Mouse (Mus musculus) limb, embryonic 12.5 days (tissue): ENCODE data around the gene Grb10. TPM values are rescaled to one million over a fixed set of nuclear protein-coding genes. Genes with fewer than 3 reads are reported as not detected.

Experiments
- ATAC-seq: fragments of 200-750 bp; cut with Nextera tagmentation; 2 replicates; pipeline ENCODE4 v1.8.0; 2017; ENCODE audit warnings: low read depth, moderate TSS enrichment; ENCODE audit not compliant: insufficient number of reproducible peaks, insufficient read depth, low FRiP score, low TSS enrichment
- H3K27ac ChIP-seq: fragments of 300-500 bp; sonication (generic); 2 replicates; pipeline ENCODE4 v1.5.1; 2016; ENCODE audit warnings: mild to moderate bottlenecking, moderate library complexity
- H3K27me3 ChIP-seq: fragments of 300-500 bp; sonication (generic); 2 replicates; pipeline ENCODE4 v1.6.1; 2016; ENCODE audit warnings: mild to moderate bottlenecking, moderate library complexity
- H3K36me3 ChIP-seq: fragments of 300-500 bp; sonication (generic); 2 replicates; pipeline ENCODE4 v1.6.1; 2016; ENCODE audit warnings: mild to moderate bottlenecking, moderate library complexity
- H3K4me1 ChIP-seq: fragments of 300-500 bp; sonication (generic); replicated peaks from 2 replicates; pipeline ENCODE4 v1.6.1; 2016
- H3K4me2 ChIP-seq: fragments of 300-500 bp; sonication (generic); 2 replicates; pipeline ENCODE4 v1.6.1; 2016; ENCODE audit warnings: mild to moderate bottlenecking, moderate library complexity
- H3K4me3 ChIP-seq: fragments of 300-500 bp; sonication (generic); replicated peaks from 2 replicates; pipeline ENCODE4 v1.5.1; 2016; ENCODE audit warnings: mild to moderate bottlenecking
- H3K9ac ChIP-seq: fragments of 300-500 bp; sonication (generic); replicated peaks from 2 replicates; pipeline ENCODE4 v1.6.1; 2016; ENCODE audit warnings: mild to moderate bottlenecking, moderate library complexity
- H3K9me3 ChIP-seq: fragments of 300-500 bp; sonication (generic); 2 replicates; pipeline ENCODE4 v1.6.1; 2016; ENCODE audit warnings: mild to moderate bottlenecking, moderate library complexity
- WGBS: fragments of 180-500 bp; shearing (Covaris S2); methylation state at CpG from one replicate; pipeline ENCODE4 v1.1.7; 2016; 5-methylcytosine and 5-hydroxymethylcytosine counted together
- polyA plus RNA-seq: library from polyadenylated mRNA; unstranded; fragments of >200 nt; fragmentation: Nextera tagmentation; extraction: Ambion mirVana; gene quantifications from 2 replicates; pipeline ENCODE4 v1.2.1, GENCODE M21; 2016

The Grb10 gene
- polyA plus RNA-seq, 1 experiment from 2014 or later = 546 TPM

DNA sequence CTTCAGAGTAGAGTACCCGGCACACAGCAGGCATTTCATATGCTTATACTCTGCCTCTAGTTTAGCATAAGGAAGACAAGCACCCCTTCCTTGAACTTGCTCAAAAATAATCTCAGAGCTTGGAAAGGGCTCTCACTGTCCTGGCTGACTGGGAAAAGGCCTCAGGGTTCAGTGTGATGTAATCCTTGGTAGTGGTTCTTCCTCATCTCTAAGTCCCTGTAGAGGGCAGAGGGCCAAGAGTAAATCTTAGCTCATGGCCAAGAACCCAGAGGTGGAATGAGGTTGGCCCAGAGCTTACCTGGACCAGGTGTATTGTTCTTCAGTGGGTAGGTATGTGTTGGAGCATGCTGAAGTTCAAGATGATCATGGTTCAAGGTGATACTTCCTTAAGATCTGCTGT, 43.1 kb downstream of the Grb10 start:
- H3K9ac ChIP-seq = no peak overlapping the region
- H3K27ac ChIP-seq = no peak overlapping the region
- H3K36me3 ChIP-seq = peaks cover 3% of the 10 kb centered on the region; the same call in 1 of the 2 replicates
- H3K4me3 ChIP-seq = no peak overlapping the region
- WGBS = 91% methylated on average over 1 of the region's 1 CpGs
- H3K4me2 ChIP-seq = no peak overlapping the region
- H3K27me3 ChIP-seq = no peaks in the 10 kb centered on the region
- H3K9me3 ChIP-seq = no peaks in the 10 kb centered on the region
- H3K4me1 ChIP-seq = no peaks in the 10 kb centered on the region
- ATAC-seq = no peak

DNA sequence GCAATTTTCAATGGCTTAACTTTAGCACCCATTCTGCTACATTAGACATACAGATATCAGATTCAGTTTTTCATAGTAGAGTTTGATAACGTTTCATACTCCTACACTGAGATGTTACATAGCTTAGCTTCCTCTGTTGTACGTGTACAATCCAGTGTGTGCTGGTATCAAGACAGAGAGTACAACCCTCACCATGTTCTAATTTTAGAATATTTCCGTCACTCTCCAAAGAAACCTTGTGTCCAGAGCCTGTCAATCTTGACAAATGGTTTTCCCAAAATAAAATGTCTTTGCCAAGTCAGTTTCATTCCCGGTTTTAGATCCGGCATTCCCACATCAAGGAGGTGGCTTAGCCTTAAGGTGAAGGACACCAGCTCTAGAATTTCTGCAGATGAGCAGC, 44.7 kb downstream of the Grb10 start:
- no peaks in the 10 kb centered on the region for H3K4me1 ChIP-seq
- peaks cover 7% of the 10 kb centered on the region; the same call in 1 of the 2 replicates for H3K36me3 ChIP-seq
- 84% methylated on average over 5 of the region's 5 CpGs for WGBS
- no peaks in the 10 kb centered on the region for H3K27me3 ChIP-seq
- no peaks in the 10 kb centered on the region for H3K9me3 ChIP-seq
- no peak overlapping the region for H3K9ac ChIP-seq
- no peak overlapping the region for H3K4me3 ChIP-seq
- no peak overlapping the region for H3K4me2 ChIP-seq
- no peak for ATAC-seq
- no peak overlapping the region for H3K27ac ChIP-seq

DNA sequence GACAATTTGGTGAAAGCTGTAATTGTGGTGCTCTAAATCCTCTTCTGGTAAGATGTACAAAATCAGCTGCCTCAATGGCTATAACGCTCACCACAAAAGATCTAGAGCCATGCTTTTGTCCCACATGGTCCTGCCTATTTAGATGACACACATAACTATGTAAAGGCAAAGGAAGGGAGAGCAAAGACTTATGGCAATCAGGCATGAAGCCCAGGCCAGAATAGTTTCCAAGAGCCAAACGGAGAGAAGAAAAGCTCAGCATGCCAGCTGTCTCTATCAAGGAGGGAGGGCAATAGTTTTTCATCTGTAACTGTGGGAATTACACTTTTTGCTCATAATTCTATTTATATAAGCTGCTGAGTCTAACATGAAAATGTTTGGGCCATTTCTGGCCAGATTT, 45.3 kb downstream of the Grb10 start:
- Histone ChIP-seq H3K9me3 (no peaks in the 10 kb centered on the region), H3K4me2 (no peak overlapping the region), H3K27ac (no peak overlapping the region), H3K4me3 (no peak overlapping the region), H3K9ac (no peak overlapping the region), H3K27me3 (no peaks in the 10 kb centered on the region), H3K36me3 (peaks cover 10% of the 10 kb centered on the region; the same call in 1 of the 2 replicates), H3K4me1 (no peaks in the 10 kb centered on the region)
- WGBS = 82% methylated on average over 2 of the region's 2 CpGs
- ATAC-seq = no peak

DNA sequence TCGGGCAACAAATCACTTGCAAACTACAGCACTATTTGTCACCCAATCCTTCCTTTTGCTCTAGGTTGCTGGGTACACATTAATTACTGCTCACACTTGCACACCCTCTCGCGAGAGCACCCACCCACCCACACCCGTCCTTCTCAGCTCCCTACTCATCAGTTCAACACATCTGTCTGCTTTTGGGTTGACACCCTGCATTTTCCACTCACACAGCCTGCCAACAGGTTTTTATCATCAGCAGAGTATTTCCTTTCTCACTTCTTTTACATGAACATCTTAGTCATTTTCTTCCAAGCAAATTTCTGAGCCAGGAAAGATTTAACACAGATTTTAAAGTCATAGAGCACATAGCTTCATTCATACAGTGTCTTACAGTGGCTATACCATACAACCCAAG, 48.6 kb downstream of the Grb10 start:
- ATAC-seq = no peak
- no peaks in the 10 kb centered on the region for H3K27me3 ChIP-seq
- H3K4me2 ChIP-seq = no peak overlapping the region
- 82% methylated on average over 4 of the region's 4 CpGs for WGBS
- H3K36me3 ChIP-seq = 0 out of 2 replicates have a peak, but pooled peaks cover 7% of the 10 kb centered on the region
- H3K9ac ChIP-seq = no peak overlapping the region
- no peak overlapping the region for H3K4me3 ChIP-seq
- no peak overlapping the region for H3K27ac ChIP-seq
- no peaks in the 10 kb centered on the region for H3K9me3 ChIP-seq
- H3K4me1 ChIP-seq = no peaks in the 10 kb centered on the region

DNA sequence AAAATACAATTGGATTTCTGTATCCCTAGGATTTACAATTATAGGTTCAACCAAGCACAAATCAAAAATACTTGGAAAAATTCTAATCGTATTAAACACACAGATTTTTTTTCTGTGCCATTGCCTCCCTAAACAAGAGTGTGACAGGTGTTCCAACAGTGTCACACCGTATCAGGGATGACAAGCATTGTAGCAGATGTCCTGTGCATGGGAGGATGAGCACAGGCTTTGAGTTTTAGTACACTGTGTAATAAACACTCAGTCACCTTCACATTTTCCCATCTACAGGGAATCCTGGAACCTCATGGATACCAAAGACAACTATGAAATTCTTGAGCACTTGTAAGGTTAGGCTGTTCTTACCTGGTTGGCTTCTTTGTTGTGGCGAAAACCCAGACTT, 51.2 kb downstream of the Grb10 start:
- 82% methylated on average over 3 of the region's 3 CpGs for WGBS
- H3K27ac ChIP-seq = no peak overlapping the region
- peaks cover 21% of the 10 kb centered on the region; the same call in 1 of the 2 replicates for H3K36me3 ChIP-seq
- H3K4me1 ChIP-seq = no peaks in the 10 kb centered on the region
- ATAC-seq = no peak
- H3K4me3 ChIP-seq = no peak overlapping the region
- H3K9ac ChIP-seq = no peak overlapping the region
- no peaks in the 10 kb centered on the region for H3K9me3 ChIP-seq
- no peaks in the 10 kb centered on the region for H3K27me3 ChIP-seq
- no peak overlapping the region for H3K4me2 ChIP-seq

DNA sequence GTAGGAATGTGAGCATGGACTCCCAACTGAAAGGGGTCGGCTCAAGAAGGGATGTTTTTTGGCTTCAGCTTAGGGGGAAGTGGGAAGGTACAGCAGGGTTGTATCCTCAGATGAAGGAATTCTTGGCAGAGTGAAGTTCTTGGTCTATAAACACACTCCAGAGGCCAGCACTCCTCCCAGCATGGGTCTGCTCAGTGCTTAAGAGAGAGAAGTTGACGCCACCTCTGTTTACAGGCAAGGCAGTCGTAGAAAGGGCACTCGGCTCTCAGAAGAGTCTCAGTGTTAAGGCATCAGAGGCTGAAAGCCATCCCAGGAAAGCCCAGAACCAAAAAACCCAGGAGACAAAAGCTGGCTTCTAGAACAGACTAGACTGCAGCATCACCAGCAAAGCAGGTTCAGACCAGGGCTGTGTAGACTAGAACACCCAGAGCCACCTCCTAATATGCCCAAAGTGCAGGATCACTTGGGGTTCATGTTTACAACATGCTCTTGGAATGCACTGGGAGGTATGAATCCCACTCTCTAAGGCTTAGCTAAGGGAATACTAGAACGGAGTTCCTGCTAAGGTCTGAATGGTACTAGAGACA, 59.8 kb downstream of the Grb10 start:
- Histone ChIP-seq H3K27ac (no peak overlapping the region), H3K9me3 (no peaks in the 10 kb centered on the region), H3K4me3 (no peak overlapping the region), H3K4me2 (no peak overlapping the region), H3K27me3 (no peaks in the 10 kb centered on the region), H3K36me3 (peaks cover 36% of the 10 kb centered on the region), H3K4me1 (no peaks in the 10 kb centered on the region), H3K9ac (no peak overlapping the region)
- ATAC-seq = no peak
- 64% methylated on average over 5 of the region's 5 CpGs for WGBS

DNA sequence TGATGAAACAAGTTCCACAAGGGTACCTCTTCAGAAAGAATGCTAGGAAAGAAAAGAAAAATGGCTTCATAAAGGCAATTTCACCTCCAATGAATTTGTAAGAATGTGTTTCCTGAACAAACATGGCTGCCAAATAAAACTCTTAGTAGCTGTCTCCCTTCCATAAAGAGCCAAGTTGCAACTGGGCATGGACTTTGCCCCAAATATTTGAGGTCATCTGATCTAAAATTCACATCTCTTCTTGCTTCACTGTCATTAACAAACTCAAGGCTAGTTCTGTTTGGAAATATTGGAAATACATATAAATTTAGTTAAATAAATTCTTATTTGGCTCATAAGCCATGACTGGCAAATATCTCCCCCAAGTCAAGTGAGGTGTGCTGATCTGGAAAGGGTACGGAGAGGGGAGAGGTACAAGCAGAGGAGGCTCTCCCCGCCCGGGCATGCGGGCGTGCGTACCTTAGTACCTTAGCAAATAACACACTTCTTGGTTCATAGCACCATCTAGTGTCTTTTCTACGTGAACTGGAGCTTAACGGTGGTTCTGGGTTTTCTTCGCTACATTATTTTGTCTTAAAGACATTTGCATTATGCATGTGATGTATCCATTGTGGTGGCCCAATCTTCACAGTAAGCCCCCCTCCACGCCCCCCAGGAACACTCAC, 63.8 kb downstream of the Grb10 start:
- Histone ChIP-seq H3K9ac (no peak overlapping the region), H3K9me3 (0 out of 2 replicates have a peak, but pooled peaks cover 6% of the 10 kb centered on the region), H3K4me3 (no peak overlapping the region), H3K36me3 (peaks cover 53% of the 10 kb centered on the region), H3K27me3 (no peaks in the 10 kb centered on the region), H3K4me1 (no peaks in the 10 kb centered on the region), H3K4me2 (no peak overlapping the region), H3K27ac (no peak overlapping the region)
- ATAC-seq = no peak
- WGBS = 49% methylated on average over 10 of the region's 10 CpGs

DNA sequence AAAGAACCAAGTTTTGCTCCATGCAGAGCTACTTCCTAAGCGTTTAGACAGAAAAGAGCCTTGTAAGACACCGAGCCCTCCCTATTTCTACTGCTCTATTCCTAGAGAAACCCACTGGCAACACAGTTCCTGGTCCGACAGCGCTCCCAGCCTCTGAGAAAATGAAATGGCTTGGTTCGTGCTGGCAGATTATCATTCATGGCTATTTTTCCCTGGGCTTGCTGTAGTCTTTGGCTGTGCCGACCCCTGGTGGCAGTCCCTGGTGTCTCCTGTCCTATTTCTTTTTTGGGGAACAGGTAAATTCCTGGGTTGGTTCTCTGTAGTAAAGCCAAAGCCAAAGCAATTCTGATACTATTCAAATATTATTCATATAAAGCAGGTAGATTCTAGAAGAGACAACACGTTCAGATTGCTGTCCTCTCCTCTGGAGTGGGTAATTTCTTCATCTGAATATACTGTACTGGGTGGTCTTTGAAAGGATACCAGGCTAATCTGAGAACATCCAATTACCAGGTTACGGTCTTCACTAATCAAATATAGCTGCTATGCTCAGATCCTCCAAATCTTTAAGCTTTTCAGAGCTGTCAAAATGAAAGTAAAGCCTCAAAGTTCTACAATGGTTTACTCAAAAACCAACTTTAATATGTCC, 65.0 kb downstream of the Grb10 start:
- H3K9ac ChIP-seq = no peak overlapping the region
- no peak overlapping the region for H3K4me2 ChIP-seq
- no peak overlapping the region for H3K4me3 ChIP-seq
- no peaks in the 10 kb centered on the region; the same call in 1 of the 2 replicates for H3K4me1 ChIP-seq
- no peaks in the 10 kb centered on the region for H3K27me3 ChIP-seq
- 0 out of 2 replicates have a peak overlapping the region, but pooled peaks have one; percentile 25 for H3K27ac ChIP-seq
- WGBS = 53% methylated on average over 8 of the region's 8 CpGs
- ATAC-seq = peak; percentile 38; the same call in 1 of the 2 replicates
- H3K36me3 ChIP-seq = peaks cover 61% of the 10 kb centered on the region
- 0 out of 2 replicates have a peak, but pooled peaks cover 6% of the 10 kb centered on the region for H3K9me3 ChIP-seq

DNA sequence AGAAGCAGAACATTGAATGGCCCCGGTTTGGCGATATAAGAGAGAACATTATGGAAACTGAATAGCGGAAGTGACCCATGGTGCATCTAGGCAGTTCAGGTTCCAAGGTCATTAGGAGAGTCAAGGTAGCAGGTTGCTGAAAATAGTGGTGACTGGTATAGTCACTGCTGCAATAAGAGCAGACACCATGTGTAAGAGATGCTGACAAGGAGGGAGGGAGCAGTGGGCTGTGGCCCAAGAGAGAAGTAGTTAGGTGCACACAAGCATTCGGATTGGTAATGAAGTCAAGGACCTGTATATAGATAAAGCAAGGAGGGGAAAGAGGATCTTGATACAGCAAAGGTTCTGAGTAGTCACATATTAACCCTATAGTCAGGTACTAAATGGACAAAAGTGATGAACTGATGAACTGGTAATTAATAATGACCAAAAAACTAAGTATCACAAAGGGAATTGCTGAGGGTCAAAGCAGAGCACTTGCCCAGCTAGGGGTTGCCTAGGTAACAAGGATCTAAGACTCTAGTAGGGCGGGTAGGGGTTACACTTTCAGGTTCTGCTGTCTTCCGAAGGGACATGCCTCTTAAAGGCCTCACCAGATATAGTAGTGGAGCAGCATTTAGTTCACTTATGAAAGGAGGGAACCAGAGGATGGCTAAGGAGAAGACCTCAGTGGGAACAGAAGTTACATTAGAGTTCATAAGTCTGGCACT, 65.9 kb downstream of the Grb10 start:
- Histone ChIP-seq H3K27ac (0 out of 2 replicates have a peak overlapping the region, but pooled peaks have one; percentile 25), H3K9me3 (0 out of 2 replicates have a peak, but pooled peaks cover 6% of the 10 kb centered on the region), H3K9ac (no peak overlapping the region), H3K36me3 (peaks cover 69% of the 10 kb centered on the region), H3K27me3 (no peaks in the 10 kb centered on the region), H3K4me2 (no peak overlapping the region), H3K4me1 (no peaks in the 10 kb centered on the region; the same call in 1 of the 2 replicates), H3K4me3 (no peak overlapping the region)
- ATAC-seq = 0 out of 2 replicates have a peak, but pooled peaks have one; percentile 17
- 91% methylated on average over 6 of the region's 6 CpGs for WGBS

DNA sequence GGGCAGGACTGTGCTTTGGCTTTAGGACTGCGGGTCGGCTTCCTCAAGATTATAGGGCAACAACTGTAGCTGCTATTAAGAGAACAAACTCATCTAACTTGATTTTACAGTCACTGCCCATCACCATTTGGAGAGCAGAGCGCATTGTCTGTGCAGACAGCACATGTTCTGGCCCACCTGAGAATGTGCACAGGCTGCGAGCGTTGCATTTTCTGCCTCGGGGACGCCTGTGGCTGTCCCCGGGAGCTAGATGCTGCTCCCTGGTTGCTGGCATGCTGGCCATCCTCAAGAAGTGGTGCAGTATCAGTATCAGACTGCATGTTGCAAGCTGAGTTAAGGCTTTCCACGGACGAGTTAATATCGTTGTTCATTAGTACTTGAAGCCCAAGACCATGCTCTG, 68.2 kb downstream of the Grb10 start:
- ATAC-seq = no peak
- H3K9me3 ChIP-seq = 0 out of 2 replicates have a peak, but pooled peaks cover 6% of the 10 kb centered on the region
- no peak overlapping the region for H3K4me3 ChIP-seq
- H3K27me3 ChIP-seq = no peaks in the 10 kb centered on the region
- no peak overlapping the region for H3K9ac ChIP-seq
- no peak overlapping the region for H3K4me2 ChIP-seq
- peaks cover 90% of the 10 kb centered on the region for H3K36me3 ChIP-seq
- H3K4me1 ChIP-seq = peaks cover 3% of the 10 kb centered on the region; the same call in 1 of the 2 replicates
- no peak overlapping the region for H3K27ac ChIP-seq
- 90% methylated on average over 11 of the region's 11 CpGs for WGBS

DNA sequence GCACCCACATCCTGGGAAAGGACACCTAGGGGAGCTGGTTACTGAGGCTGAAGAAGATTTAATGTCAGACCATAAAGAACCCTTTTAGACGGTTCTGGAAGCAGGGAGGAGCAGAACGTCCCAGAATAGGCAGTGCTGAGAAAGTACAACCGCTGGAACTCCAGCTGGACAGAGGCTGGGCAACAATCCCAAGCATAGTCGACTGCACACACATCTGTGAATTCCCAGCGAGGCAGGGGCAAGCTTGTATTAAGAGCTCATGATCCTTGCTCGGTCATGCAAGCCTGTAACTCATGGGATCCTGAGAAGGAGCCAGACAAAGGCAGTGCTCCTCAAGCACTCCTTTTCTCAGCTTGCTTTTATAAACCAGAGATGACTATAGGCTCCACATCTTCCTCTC, 69.7 kb downstream of the Grb10 start:
- peak overlapping the region; percentile 36 for H3K27ac ChIP-seq
- H3K36me3 ChIP-seq = peaks cover 92% of the 10 kb centered on the region

More for the DNA sequence above, 69.7 kb downstream of the Grb10 start:
- peaks cover 3% of the 10 kb centered on the region; the same call in 1 of the 2 replicates for H3K4me1 ChIP-seq
- no peak for ATAC-seq
- H3K4me2 ChIP-seq = no peak overlapping the region
- 64% methylated on average over 6 of the region's 6 CpGs for WGBS
- 0 out of 2 replicates have a peak, but pooled peaks cover 6% of the 10 kb centered on the region for H3K9me3 ChIP-seq
- H3K9ac ChIP-seq = no peak overlapping the region
- no peaks in the 10 kb centered on the region for H3K27me3 ChIP-seq
- H3K4me3 ChIP-seq = no peak overlapping the region
